23 mouse cellular contexts compared by ENCODE assay signal in the genomic region with DNA sequence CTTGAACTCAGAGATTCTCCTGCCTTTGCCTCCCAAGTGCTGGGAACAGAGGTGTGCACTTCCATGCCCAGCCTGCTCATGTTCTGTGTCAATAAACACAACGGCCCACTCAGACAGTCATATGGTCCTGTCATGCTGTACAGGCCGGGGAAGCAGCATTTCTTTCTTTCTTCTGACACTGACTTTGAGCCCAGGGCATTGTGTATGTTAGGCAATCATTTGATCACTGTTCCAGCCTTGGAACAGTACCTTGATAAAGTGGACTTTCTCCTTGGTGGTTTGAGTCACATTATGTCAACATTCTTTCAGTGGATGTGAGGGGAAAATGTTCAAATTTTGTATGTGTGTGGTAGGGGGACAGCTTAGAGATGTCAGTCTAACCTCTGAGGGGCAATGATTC.
DNase-seq lines count a peak whose midpoint lies in the region; ATAC-seq and TF ChIP-seq lines count a peak whose summit lies in the region.
"Had no signal": no experiment of that assay in that cellular context is flagged by ENCODE, and none has a peak within 500 bp of the region (broad histone marks: within the 10 kb centered on the region; RNA-seq: fewer than 3 reads in every experiment).

No protein-coding gene starts in this region.

- no peak overlapping the region for H3K9ac ChIP-seq in liver, adult 2 months (ENCODE audit: low read depth, low read length)
- H3K9ac ChIP-seq in liver, embryonic 11.5 days (ENCODE audit: low read depth, low read length) = no peak overlapping the region
- H3K9ac ChIP-seq: embryonic facial prominence, embryonic 12.5 days; forebrain, embryonic 13.5 days; forebrain, embryonic 15.5 days; forebrain, postnatal 0 days had no signal

- DNase-seq in liver, adult 2 months (ENCODE audit: extremely low read depth, low read depth, low spot score) = peak; percentile 80
- no peak for DNase-seq in liver, embryonic 11.5 days (ENCODE audit: low spot score)
- no peak for DNase-seq in urinary bladder, postnatal 25 days (ENCODE audit: low spot score)
- DNase-seq: adrenal gland, adult 8-10 months; adrenal gland, postnatal 14 days; adrenal gland, postnatal 36 days; cerebellum, adult 11-12 months; cerebellum, adult 2 months; cerebellum, adult 9-10 months; cerebellum, postnatal 10 days; cerebellum, postnatal 25 days; forebrain, postnatal 0 days had no signal

- H3K9me3 ChIP-seq in liver, embryonic 11.5 days (ENCODE audit: control insufficient read depth, low read length) = no peaks in the 10 kb centered on the region
- H3K9me3 ChIP-seq: embryonic facial prominence, embryonic 10.5 days; embryonic facial prominence, embryonic 12.5 days; forebrain, embryonic 13.5 days; forebrain, embryonic 15.5 days; G1E had no signal

- H3K4me1 ChIP-seq in liver, adult 2 months (ENCODE audit: control insufficient read depth, insufficient read depth, low read length) = peaks cover 5% of the 10 kb centered on the region; the same call in 1 of the 2 replicates
- H3K4me1 ChIP-seq in liver, embryonic 11.5 days (replicated peaks; ENCODE audit: control insufficient read depth, insufficient read depth, low read length) = no peaks in the 10 kb centered on the region
- H3K4me1 ChIP-seq: embryonic facial prominence, embryonic 10.5 days; embryonic facial prominence, embryonic 12.5 days; forebrain, embryonic 13.5 days had no signal

- no peak overlapping the region for H3K4me2 ChIP-seq in liver, embryonic 11.5 days
- peak overlapping the region; percentile 48 for H3K4me2 ChIP-seq in myocyte (ENCODE audit: low read depth)
- H3K4me2 ChIP-seq: embryonic facial prominence, embryonic 12.5 days; forebrain, embryonic 13.5 days; forebrain, embryonic 15.5 days had no signal

- no peak overlapping the region for H3ac ChIP-seq in C2C12 (ENCODE audit: control insufficient read depth, insufficient read length, low read depth)
- no peak overlapping the region for H3ac ChIP-seq in myocyte (ENCODE audit: control insufficient read depth, insufficient read length)

- no peak for TF ChIP-seq CTCF in liver, adult 2 months (IDR thresholded peaks at IDR 0.05; ENCODE audit: low read depth, low read length)
- no peak for TF ChIP-seq CTCF in C2C12 (IDR thresholded peaks at IDR 0.05; ENCODE audit: control insufficient read depth, insufficient read depth, insufficient read length)

- no peaks in the 10 kb centered on the region for H3K79me3 ChIP-seq in C2C12 (ENCODE audit: low read depth)

- ATAC-seq in liver, embryonic 11.5 days (replicated peaks; ENCODE audit: low FRiP score) = no peak
- ATAC-seq: activated CD4-positive, CD25-positive, alpha-beta regulatory T cell, adult 4 months; CD4-positive, CD25-positive, alpha-beta regulatory T cell, adult 4 months; forebrain, embryonic 13.5 days; forebrain, embryonic 15.5 days; forebrain, postnatal 0 days; Patski had no signal

- TF ChIP-seq POLR2A in liver, adult 2 months (IDR thresholded peaks at IDR 0.05; ENCODE audit: extremely low read depth, insufficient read depth, low read length) = no peak
- no peak for TF ChIP-seq POLR2A in myocyte (IDR thresholded peaks at IDR 0.05; ENCODE audit: insufficient read length, low read depth)

- no peaks in the 10 kb centered on the region for H3K36me3 ChIP-seq in liver, adult 2 months (ENCODE audit: control insufficient read depth, insufficient read depth, low read length)
- H3K36me3 ChIP-seq in liver, embryonic 11.5 days (ENCODE audit: control insufficient read depth, insufficient read depth, low read length) = no peaks in the 10 kb centered on the region
- H3K36me3 ChIP-seq in C2C12 (ENCODE audit: control insufficient read depth, insufficient read depth) = no peaks in the 10 kb centered on the region
- H3K36me3 ChIP-seq in myocyte (ENCODE audit: control insufficient read depth, insufficient read depth) = no peaks in the 10 kb centered on the region
- H3K36me3 ChIP-seq: embryonic facial prominence, embryonic 10.5 days; embryonic facial prominence, embryonic 12.5 days; forebrain, embryonic 15.5 days; G1E had no signal

- no peaks in the 10 kb centered on the region for H3K79me2 ChIP-seq in liver, adult 2 months (ENCODE audit: control insufficient read depth, insufficient read depth, low read length)
- no peaks in the 10 kb centered on the region for H3K79me2 ChIP-seq in C2C12 (ENCODE audit: control insufficient read depth, insufficient read depth)
- H3K79me2 ChIP-seq in myocyte (ENCODE audit: control insufficient read depth, insufficient read depth) = no peaks in the 10 kb centered on the region

- WGBS in liver, adult 2 months = 15% methylated on average over 2 of the region's 2 CpGs
- WGBS in liver, embryonic 11.5 days = 62% methylated on average over 2 of the region's 2 CpGs

- H3K27me3 ChIP-seq in liver, adult 2 months (ENCODE audit: control insufficient read depth, insufficient read depth, low read length) = no peaks in the 10 kb centered on the region
- no peaks in the 10 kb centered on the region for H3K27me3 ChIP-seq in liver, embryonic 11.5 days (replicated peaks; ENCODE audit: control insufficient read depth, insufficient read depth, low read length)
- H3K27me3 ChIP-seq in C2C12 (ENCODE audit: control insufficient read depth, insufficient read depth, insufficient read length) (no peaks in the 10 kb centered on the region), myocyte (ENCODE audit: control insufficient read depth, insufficient read depth, insufficient read length) (no peaks in the 10 kb centered on the region)
- H3K27me3 ChIP-seq: CH12.LX; embryonic facial prominence, embryonic 12.5 days; forebrain, embryonic 13.5 days; forebrain, embryonic 15.5 days had no signal

- H3K4me3 ChIP-seq in liver, adult 2 months (ENCODE audit: insufficient read depth, low read depth, low read length) = no peak overlapping the region
- H3K4me3 ChIP-seq in liver, embryonic 11.5 days (ENCODE audit: low read depth, low read length) = no peak overlapping the region
- H3K4me3 ChIP-seq in C2C12 (ENCODE audit: insufficient read depth, poor library complexity, severe bottlenecking) (no peak overlapping the region), myocyte (no peak overlapping the region)
- H3K4me3 ChIP-seq: embryonic facial prominence, embryonic 10.5 days; embryonic facial prominence, embryonic 12.5 days; forebrain, embryonic 13.5 days; forebrain, embryonic 15.5 days had no signal

- H3K27ac ChIP-seq in liver, adult 2 months (replicated peaks; ENCODE audit: insufficient read depth, low read depth, low read length) = no peak overlapping the region
- no peak overlapping the region for H3K27ac ChIP-seq in liver, embryonic 11.5 days (ENCODE audit: low read depth, low read length)
- H3K27ac ChIP-seq: embryonic facial prominence, embryonic 10.5 days; embryonic facial prominence, embryonic 12.5 days; forebrain, embryonic 13.5 days; forebrain, embryonic 15.5 days had no signal

TF ChIP-seq in C2C12, 6 proteins besides CTCF, POLR2A, EP300 and RAD21:
- TF ChIP-seq CEBPB (IDR thresholded peaks at IDR 0.05; ENCODE audit: low read depth) (peak; percentile 53), MYOG (IDR thresholded peaks at IDR 0.05; ENCODE audit: control insufficient read depth, extremely low read depth, insufficient read length) (no peak)

TF ChIP-seq in myocyte, 11 proteins besides CTCF, POLR2A, EP300 and RAD21:
- TF ChIP-seq CEBPB (IDR thresholded peaks at IDR 0.05; ENCODE audit: insufficient read depth, poor library complexity, severe bottlenecking) (0 out of 2 replicates have a peak, but pooled peaks have one; percentile 7), MYOG (IDR thresholded peaks at IDR 0.05; ENCODE audit: control insufficient read depth in 1 of 3, insufficient read depth in 1 of 3, insufficient read length in 2 of 3, low read depth in 2 of 3) (no peak)
